Mouse (Mus musculus) hindbrain, embryonic 12.5 days (tissue): ENCODE measurements around the gene Gm4491. TPM values are rescaled to one million over a fixed set of nuclear protein-coding genes. Genes with fewer than 3 reads are reported as not detected.

ENCODE experiments used
- ATAC-seq: fragments of 200-750 bp; cut with Nextera tagmentation; 2 replicates; pipeline ENCODE4 v1.8.0; 2017; ENCODE audit warnings: moderate TSS enrichment; ENCODE audit not compliant: low FRiP score
- H3K27ac ChIP-seq: fragments of 300-500 bp; sonication (generic); 2 replicates; pipeline ENCODE4 v1.5.1; 2016; ENCODE audit warnings: mild to moderate bottlenecking
- H3K27me3 ChIP-seq: fragments of 300-500 bp; sonication (generic); 2 replicates; pipeline ENCODE4 v1.6.1; 2016; ENCODE audit warnings: mild to moderate bottlenecking
- H3K36me3 ChIP-seq: fragments of 300-500 bp; sonication (generic); 2 replicates; pipeline ENCODE4 v1.6.1; 2016; ENCODE audit warnings: mild to moderate bottlenecking
- H3K4me1 ChIP-seq: fragments of 300-500 bp; sonication (generic); 2 replicates; pipeline ENCODE4 v1.6.1; 2016
- H3K4me2 ChIP-seq: fragments of 300-500 bp; sonication (generic); replicated peaks from 2 replicates; pipeline ENCODE4 v1.6.1; 2016; ENCODE audit warnings: mild to moderate bottlenecking
- H3K4me3 ChIP-seq: fragments of 300-500 bp; sonication (generic); 2 replicates; pipeline ENCODE4 v1.5.1; 2016; ENCODE audit warnings: mild to moderate bottlenecking
- H3K9ac ChIP-seq: fragments of 300-500 bp; sonication (generic); 2 replicates; pipeline ENCODE4 v1.6.1; 2016; ENCODE audit warnings: mild to moderate bottlenecking, moderate library complexity
- H3K9me3 ChIP-seq: fragments of 300-500 bp; sonication (generic); replicated peaks from 2 replicates; pipeline ENCODE4 v1.6.1; 2016; ENCODE audit warnings: mild to moderate bottlenecking
- WGBS: fragments of 180-500 bp; shearing (Covaris S2); methylation state at CpG from one replicate; pipeline ENCODE4 v1.1.7; 2016; 5-methylcytosine and 5-hydroxymethylcytosine counted together
- polyA plus RNA-seq: library from polyadenylated mRNA; unstranded; fragments of >200 nt; fragmentation: Nextera tagmentation; extraction: Ambion mirVana; gene quantifications from 2 replicates; pipeline ENCODE4 v1.2.1, GENCODE M21; 2016

Gm4491 gene
- polyA plus RNA-seq, 1 experiment from 2014 or later, result not detected

GRCm38 (mm10) chr14:57105111-57105510, 10.6 kb downstream of the Gm4491 start:
- Histone ChIP-seq H3K4me2 (peak overlapping the region; percentile 100), H3K36me3 (no peaks in the 10 kb centered on the region), H3K4me1 (peaks cover 17% of the 10 kb centered on the region), H3K9ac (no peak overlapping the region), H3K4me3 (peak overlapping the region; percentile 60), H3K27me3 (peaks cover 64% of the 10 kb centered on the region), H3K9me3 (no peaks in the 10 kb centered on the region), H3K27ac (no peak overlapping the region)
- WGBS, result 11% methylated on average over 14 of the region's 14 CpGs
- no peak for ATAC-seq

GRCm38 (mm10) chr14:57104106-57105023, 11.3 kb downstream of the Gm4491 start, which contains the start of gene Gjb2:
Gene Gjb2 (minus strand): TSS chr14:57104702.
- ATAC-seq, result peak; percentile 73; the same call in 1 of the 2 replicates
- under 1% methylated on average over 100 of the region's 101 CpGs for WGBS

GRCm38 (mm10) chr14:57103711-57104105, 12.0 kb downstream of the Gm4491 start:
- Histone ChIP-seq H3K4me1 (peaks cover 17% of the 10 kb centered on the region), H3K27ac (no peak overlapping the region), H3K4me3 (peak overlapping the region; percentile 60), H3K27me3 (peaks cover 64% of the 10 kb centered on the region), H3K9me3 (no peaks in the 10 kb centered on the region), H3K36me3 (no peaks in the 10 kb centered on the region), H3K4me2 (peak overlapping the region; percentile 100), H3K9ac (peak overlapping the region; percentile 64)
- WGBS, result 2% methylated on average over 22 of the region's 22 CpGs
- ATAC-seq, result no peak

More at GRCm38 (mm10) chr14:57104106-57105023, 11.3 kb downstream of the Gm4491 start, which contains the start of gene Gjb2:
- Histone ChIP-seq H3K4me1 (peaks cover 17% of the 10 kb centered on the region), H3K27ac (no peak within 1 kb of the TSS), H3K4me2 (peak within 1 kb of the TSS; percentile 100), H3K36me3 (no peaks in the 10 kb centered on the region), H3K9ac (peak within 1 kb of the TSS; percentile 64), H3K9me3 (no peaks in the 10 kb centered on the region), H3K27me3 (peaks cover 64% of the 10 kb centered on the region), H3K4me3 (peak within 1 kb of the TSS; percentile 60)

DNA sequence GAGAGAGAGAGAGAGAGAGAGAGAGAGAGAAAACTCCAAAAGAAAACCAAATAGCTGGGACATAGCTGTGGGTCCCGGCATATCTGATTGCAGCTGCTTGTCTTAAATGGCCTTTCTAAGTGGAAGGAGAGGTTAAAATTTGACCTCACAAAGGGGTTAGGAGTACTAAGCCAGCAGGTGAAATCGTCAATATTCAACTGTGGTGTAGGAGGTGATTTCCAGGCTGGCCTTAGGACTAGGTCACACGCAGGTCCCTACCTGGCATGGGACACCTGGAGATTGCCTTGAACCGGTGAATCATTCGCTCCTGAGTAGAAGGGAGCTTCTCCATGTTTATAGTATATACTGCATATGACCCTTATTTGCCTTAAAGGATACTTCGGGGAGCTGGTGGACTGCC, 12.6 kb downstream of the Gm4491 start:
- no peak for ATAC-seq
- Histone ChIP-seq H3K4me2 (peak overlapping the region; percentile 100; the same call in 1 of the 2 replicates), H3K27me3 (peaks cover 64% of the 10 kb centered on the region), H3K36me3 (no peaks in the 10 kb centered on the region), H3K4me1 (peaks cover 17% of the 10 kb centered on the region), H3K27ac (no peak overlapping the region), H3K9ac (no peak overlapping the region), H3K4me3 (0 out of 2 replicates have a peak overlapping the region, but pooled peaks have one; percentile 60), H3K9me3 (no peaks in the 10 kb centered on the region)
- WGBS, result 58% methylated on average over 6 of the region's 6 CpGs

DNA sequence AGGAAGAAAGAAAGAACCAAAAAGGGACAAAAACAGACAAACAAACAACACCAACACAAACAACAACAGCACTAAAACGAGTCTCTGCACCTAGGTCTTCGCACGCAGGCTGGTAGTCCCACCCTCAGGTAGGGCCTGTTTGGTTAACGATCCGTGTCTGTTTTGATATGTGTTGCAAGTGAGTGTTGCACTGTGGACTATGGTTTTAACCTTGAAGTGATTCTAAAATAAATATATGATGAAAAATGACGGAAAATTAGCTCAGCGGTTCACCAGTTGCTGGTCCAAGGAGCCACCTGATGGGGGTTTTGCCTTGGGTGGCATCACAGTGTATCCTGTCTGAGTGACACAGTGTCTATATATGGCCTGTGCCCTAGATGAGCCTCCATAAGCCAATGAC, 14.1 kb downstream of the Gm4491 start:
- peaks cover 51% of the 10 kb centered on the region for H3K27me3 ChIP-seq
- ATAC-seq, result no peak
- H3K9me3 ChIP-seq, result no peaks in the 10 kb centered on the region
- no peak overlapping the region for H3K4me3 ChIP-seq
- H3K4me2 ChIP-seq, result no peak overlapping the region
- no peak overlapping the region for H3K9ac ChIP-seq
- H3K4me1 ChIP-seq, result peaks cover 17% of the 10 kb centered on the region
- H3K27ac ChIP-seq, result no peak overlapping the region
- H3K36me3 ChIP-seq, result no peaks in the 10 kb centered on the region
- WGBS, result 91% methylated on average over 7 of the region's 7 CpGs

GRCm38 (mm10) chr14:57095855-57096254, 19.8 kb downstream of the Gm4491 start:
- no peak for ATAC-seq
- Histone ChIP-seq H3K4me1 (no peaks in the 10 kb centered on the region), H3K27ac (no peak overlapping the region), H3K4me3 (no peak overlapping the region), H3K4me2 (no peak overlapping the region), H3K9me3 (no peaks in the 10 kb centered on the region), H3K9ac (no peak overlapping the region), H3K27me3 (no peaks in the 10 kb centered on the region; the same call in 1 of the 2 replicates), H3K36me3 (no peaks in the 10 kb centered on the region)
- 81% methylated on average over 4 of the region's 4 CpGs for WGBS

DNA sequence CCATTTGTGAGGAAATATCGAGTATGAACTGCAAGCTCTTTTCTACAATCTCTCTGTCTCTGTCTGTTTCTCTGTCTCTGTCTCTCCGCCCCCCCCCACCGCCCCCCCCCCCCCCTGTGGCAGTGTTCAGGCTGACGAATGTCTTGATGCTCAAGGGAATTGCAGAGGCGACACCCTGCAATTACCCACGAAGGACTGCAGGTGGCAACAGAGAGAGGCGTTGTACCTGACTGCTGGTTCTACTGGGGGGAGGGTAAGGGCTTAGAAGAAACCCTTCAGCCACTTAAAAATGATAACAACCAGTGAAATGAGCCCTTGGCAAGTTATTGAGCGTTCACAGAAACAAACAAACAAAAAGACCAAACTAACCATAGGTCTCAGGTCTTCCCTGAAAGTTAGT, 22.7 kb downstream of the Gm4491 start:
- 9% methylated on average over 8 of the region's 8 CpGs for WGBS
- H3K27ac ChIP-seq, result no peak overlapping the region
- no peaks in the 10 kb centered on the region for H3K4me1 ChIP-seq
- H3K27me3 ChIP-seq, result no peaks in the 10 kb centered on the region; the same call in 1 of the 2 replicates
- no peak overlapping the region for H3K4me2 ChIP-seq
- H3K9me3 ChIP-seq, result no peaks in the 10 kb centered on the region
- H3K9ac ChIP-seq, result no peak overlapping the region
- no peaks in the 10 kb centered on the region for H3K36me3 ChIP-seq
- no peak overlapping the region for H3K4me3 ChIP-seq
- ATAC-seq, result no peak

DNA sequence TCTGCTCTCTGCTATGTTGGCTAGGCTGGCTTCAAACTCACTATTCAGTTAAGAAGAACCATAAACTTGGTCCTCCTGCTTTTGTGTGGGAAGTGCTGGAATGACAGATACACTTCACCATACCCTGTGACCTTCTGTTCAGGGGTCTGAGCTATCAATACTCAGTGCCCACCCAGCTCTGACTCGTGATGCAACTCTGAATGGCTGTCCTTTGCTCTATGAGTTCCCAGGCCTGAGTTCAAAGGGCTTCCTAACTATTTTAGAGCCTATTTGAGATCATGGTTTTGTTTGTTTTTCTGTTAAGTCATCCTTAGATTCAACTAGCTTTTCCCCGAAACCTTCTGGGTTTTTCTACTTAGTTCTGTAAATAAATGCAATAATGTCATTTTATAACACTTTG, 25.7 kb downstream of the Gm4491 start:
- Histone ChIP-seq H3K4me2 (no peak overlapping the region), H3K4me1 (no peaks in the 10 kb centered on the region), H3K36me3 (no peaks in the 10 kb centered on the region), H3K4me3 (no peak overlapping the region), H3K27me3 (no peaks in the 10 kb centered on the region), H3K9me3 (no peaks in the 10 kb centered on the region), H3K27ac (no peak overlapping the region), H3K9ac (no peak overlapping the region)
- ATAC-seq, result no peak
- WGBS, result 61% methylated on average over 2 of the region's 2 CpGs

DNA sequence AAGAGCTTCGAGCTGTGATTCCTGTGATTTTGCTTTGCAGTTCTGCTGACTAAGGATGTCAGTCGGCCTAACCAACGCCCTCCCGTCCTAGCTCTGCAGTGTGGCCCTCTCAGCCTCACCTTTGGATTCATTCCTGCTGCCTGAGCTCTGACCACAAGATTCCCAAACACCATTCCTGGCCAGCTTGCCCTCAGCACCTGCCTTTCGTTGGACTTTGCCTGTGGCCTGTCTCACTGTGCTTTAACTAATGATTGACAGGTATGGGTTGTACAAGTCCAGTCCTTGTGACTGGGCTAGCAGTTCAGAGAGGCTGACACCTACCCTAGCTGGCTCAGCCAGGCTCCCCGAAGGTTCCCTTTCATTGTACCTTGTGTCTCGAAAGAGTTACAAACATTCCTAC, 26.6 kb downstream of the Gm4491 start:
- ATAC-seq, result no peak
- no peak overlapping the region for H3K9ac ChIP-seq

DNA sequence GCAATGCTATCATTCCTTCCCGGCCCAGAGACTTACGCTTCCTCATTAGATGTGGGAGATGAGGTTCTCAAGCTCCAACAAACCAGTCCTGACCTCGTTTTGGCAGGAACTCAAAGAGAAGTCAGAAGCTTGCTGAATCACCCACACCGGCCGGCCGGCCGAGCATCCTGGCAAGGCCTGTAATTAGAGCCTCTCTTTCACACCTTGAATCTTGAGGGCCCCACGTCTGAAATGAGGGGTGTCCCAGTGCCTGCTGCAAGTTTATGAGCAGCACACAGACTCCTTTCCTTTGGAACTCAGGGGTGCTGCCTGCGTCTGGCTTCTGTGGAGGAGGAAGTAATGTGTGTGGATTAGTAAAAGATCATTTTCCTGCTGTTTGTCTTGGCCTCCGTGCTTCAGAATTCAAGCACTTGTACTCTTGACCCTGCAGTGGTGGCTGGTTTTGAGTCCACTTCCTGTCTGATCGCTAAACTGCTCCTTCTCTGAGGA, 31.5 kb downstream of the Gm4491 start:
- Histone ChIP-seq H3K4me3 (no peak overlapping the region), H3K27ac (no peak overlapping the region), H3K36me3 (no peaks in the 10 kb centered on the region), H3K4me1 (no peaks in the 10 kb centered on the region), H3K4me2 (no peak overlapping the region), H3K9ac (no peak overlapping the region), H3K9me3 (no peaks in the 10 kb centered on the region), H3K27me3 (no peaks in the 10 kb centered on the region)
- no peak for ATAC-seq
- WGBS, result 69% methylated on average over 11 of the region's 11 CpGs

More for the DNA sequence above, 26.6 kb downstream of the Gm4491 start:
- no peaks in the 10 kb centered on the region for H3K4me1 ChIP-seq
- no peaks in the 10 kb centered on the region for H3K27me3 ChIP-seq
- H3K36me3 ChIP-seq, result no peaks in the 10 kb centered on the region
- H3K4me2 ChIP-seq, result no peak overlapping the region
- H3K4me3 ChIP-seq, result no peak overlapping the region
- no peaks in the 10 kb centered on the region for H3K9me3 ChIP-seq
- H3K27ac ChIP-seq, result no peak overlapping the region
- 85% methylated on average over 7 of the region's 7 CpGs for WGBS

GRCm38 (mm10) chr14:57082863-57083262, 32.8 kb downstream of the Gm4491 start:
- no peaks in the 10 kb centered on the region for H3K27me3 ChIP-seq
- no peak for ATAC-seq
- H3K4me3 ChIP-seq, result no peak overlapping the region
- no peak overlapping the region for H3K4me2 ChIP-seq
- no peaks in the 10 kb centered on the region for H3K36me3 ChIP-seq
- H3K9ac ChIP-seq, result no peak overlapping the region
- no peaks in the 10 kb centered on the region for H3K4me1 ChIP-seq
- WGBS, result 96% methylated on average over 1 of the region's 1 CpGs
- H3K9me3 ChIP-seq, result no peaks in the 10 kb centered on the region
- H3K27ac ChIP-seq, result no peak overlapping the region

DNA sequence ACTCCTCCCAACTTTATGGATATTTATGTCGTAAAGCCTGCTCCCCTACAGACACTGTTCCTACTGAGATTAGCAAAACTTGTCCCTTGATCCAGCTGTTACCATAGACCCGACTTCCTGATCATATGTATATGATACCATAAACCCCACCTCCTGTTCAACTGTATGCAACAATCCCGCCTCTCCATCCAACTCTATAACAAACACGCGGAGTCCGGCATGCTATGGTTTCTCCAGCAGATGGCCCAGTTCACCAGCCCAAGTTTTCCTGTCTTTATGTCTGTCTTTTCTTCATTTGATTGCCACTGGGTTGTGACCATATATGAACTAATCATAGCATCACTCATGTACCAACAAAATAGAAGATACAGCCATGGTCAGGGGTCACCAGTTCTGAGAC, 40.1 kb downstream of the Gm4491 start:
- Histone ChIP-seq H3K9ac (no peak overlapping the region), H3K9me3 (no peaks in the 10 kb centered on the region), H3K4me2 (no peak overlapping the region), H3K4me3 (no peak overlapping the region), H3K36me3 (no peaks in the 10 kb centered on the region), H3K4me1 (no peaks in the 10 kb centered on the region), H3K27ac (no peak overlapping the region), H3K27me3 (no peaks in the 10 kb centered on the region)
- ATAC-seq, result no peak
- 86% methylated on average over 6 of the region's 6 CpGs for WGBS
